Mouse (Mus musculus) olfactory bulb, adult 2 months (tissue): ENCODE data around the gene Ctnnb1. TPM values are rescaled to one million over a fixed set of nuclear protein-coding genes. Genes with fewer than 3 reads are reported as not detected.

Experiments used
- H3K27ac ChIP-seq: fragments of 200-500 bp; 2 replicates; pipeline ENCODE4 v1.5.1; 2012; ENCODE audit warnings: low read depth, low read length; ENCODE audit not compliant: insufficient read depth
- H3K4me1 ChIP-seq: fragments of 200-500 bp; 2 replicates; pipeline ENCODE4 v1.6.1; 2012; ENCODE audit warnings: low read length; ENCODE audit not compliant: control insufficient read depth, insufficient read depth
- H3K4me3 ChIP-seq: fragments of 200-500 bp; 2 replicates; pipeline ENCODE4 v1.5.1; 2012; ENCODE audit warnings: mild to moderate bottlenecking, low read depth, low read length, moderate library complexity; ENCODE audit not compliant: insufficient read depth
- CTCF ChIP-seq: fragments of 200-500 bp; IDR thresholded peaks from 2 replicates; pipeline ENCODE4 v1.5.1; 2012; ENCODE audit warnings: low read depth, mild to moderate bottlenecking, low read length, moderate library complexity; ENCODE audit not compliant: insufficient read depth
- POLR2A ChIP-seq: fragments of 200-500 bp; IDR thresholded peaks from 2 replicates; pipeline ENCODE4 v1.6.1; 2012; ENCODE audit warnings: mild to moderate bottlenecking, low read depth, low read length, moderate library complexity; ENCODE audit not compliant: insufficient read depth
- whole genome bisulfite sequencing: fragments of 180-500 bp; shearing (Covaris S2); methylation state at CpG from one replicate; pipeline ENCODE4 v1.1.7; 2018; 5-methylcytosine and 5-hydroxymethylcytosine counted together
- polyA plus RNA-seq: library from polyadenylated mRNA; stranded (reverse); fragments of >200 nt; gene quantifications from 2 replicates; pipeline ENCODE4 v1.2.4, GENCODE M21; 2012; ENCODE audit warnings: low replicate concordance; ENCODE audit not compliant: missing spikeins, insufficient read depth, insufficient read length

Ctnnb1 gene
- polyA plus RNA-seq, 1 experiment: 444 TPM

GRCm38 (mm10) chr9:120985524-120985923 is 56.5 kb downstream of the Ctnnb1 start:
- peaks cover 28% of the 10 kb centered on the region for H3K4me1 ChIP-seq
- WGBS: 97% methylated on average over 5 of the region's 5 CpGs
- TF ChIP-seq CTCF: no peak
- no peak for TF ChIP-seq POLR2A
- no peak overlapping the region for H3K27ac ChIP-seq
- no peak overlapping the region for H3K4me3 ChIP-seq

- WGBS: 93% methylated on average over 3 of the region's 3 CpGs
- no peak overlapping the region for H3K27ac ChIP-seq
- TF ChIP-seq POLR2A: no peak
- no peak for TF ChIP-seq CTCF
- H3K4me3 ChIP-seq: no peak overlapping the region
- H3K4me1 ChIP-seq: peaks cover 29% of the 10 kb centered on the region
These were observed 57.2 kb downstream of the Ctnnb1 start for GRCm38 (mm10) chr9:120986255-120986654.

GRCm38 (mm10) chr9:120986994-120987393 is 58.0 kb downstream of the Ctnnb1 start:
- WGBS: 70% methylated on average over 4 of the region's 4 CpGs
- Histone ChIP-seq H3K4me1 (peaks cover 27% of the 10 kb centered on the region), H3K27ac (no peak overlapping the region)

GRCm38 (mm10) chr9:120988088-120988487 is 59.1 kb downstream of the Ctnnb1 start:
- 16% methylated on average over 9 of the region's 9 CpGs for WGBS
- peak overlapping the region; percentile 81 for H3K27ac ChIP-seq
- TF ChIP-seq POLR2A (no peak), CTCF (no peak)
- peaks cover 27% of the 10 kb centered on the region for H3K4me1 ChIP-seq
- H3K4me3 ChIP-seq: no peak overlapping the region

More at GRCm38 (mm10) chr9:120986994-120987393, 58.0 kb downstream of the Ctnnb1 start:
- no peak overlapping the region for H3K4me3 ChIP-seq
- TF ChIP-seq CTCF (no peak), POLR2A (no peak)

GRCm38 (mm10) chr9:120989806-120990700 is 61.0 kb downstream of the Ctnnb1 start:
- TF ChIP-seq POLR2A (no peak), CTCF (no peak)
- Histone ChIP-seq H3K27ac (no peak overlapping the region), H3K4me3 (no peak overlapping the region), H3K4me1 (peaks cover 30% of the 10 kb centered on the region)
- 45% methylated on average over 15 of the region's 15 CpGs for WGBS

GRCm38 (mm10) chr9:120991801-120992200 is 62.8 kb downstream of the Ctnnb1 start:
- H3K4me3 ChIP-seq: no peak overlapping the region
- 91% methylated on average over 2 of the region's 2 CpGs for WGBS
- no peak for TF ChIP-seq CTCF
- no peak for TF ChIP-seq POLR2A
- H3K4me1 ChIP-seq: peaks cover 30% of the 10 kb centered on the region
- no peak overlapping the region for H3K27ac ChIP-seq

- TF ChIP-seq CTCF (no peak), POLR2A (no peak)
- Histone ChIP-seq H3K27ac (no peak overlapping the region), H3K4me1 (peaks cover 22% of the 10 kb centered on the region), H3K4me3 (no peak overlapping the region)
- WGBS: 69% methylated on average over 10 of the region's 10 CpGs
These were observed 64.0 kb downstream of the Ctnnb1 start for GRCm38 (mm10) chr9:120993004-120993403.

- Histone ChIP-seq H3K27ac (no peak overlapping the region), H3K4me1 (peaks cover 17% of the 10 kb centered on the region), H3K4me3 (no peak overlapping the region)
- WGBS: 78% methylated on average over 15 of the region's 15 CpGs
- no peak for TF ChIP-seq POLR2A
These were observed 65.5 kb downstream of the Ctnnb1 start for GRCm38 (mm10) chr9:120994223-120995155.

- WGBS: 65% methylated on average over 11 of the region's 11 CpGs
- H3K27ac ChIP-seq: no peak overlapping the region
- H3K4me1 ChIP-seq: peaks cover 29% of the 10 kb centered on the region
- TF ChIP-seq POLR2A (no peak), CTCF (no peak)
- no peak overlapping the region for H3K4me3 ChIP-seq
These were observed 69.7 kb downstream of the Ctnnb1 start for GRCm38 (mm10) chr9:120998696-120999095.
